Mouse (Mus musculus): ENCODE measurements around the gene Asphd2. TPM values are rescaled to one million over a fixed set of nuclear protein-coding genes. Genes with fewer than 3 reads are reported as not detected.

Gene Asphd2
- total and polyA plus RNA-seq, 3 experiments = 0.08 TPM; not detected in 2

DNA sequence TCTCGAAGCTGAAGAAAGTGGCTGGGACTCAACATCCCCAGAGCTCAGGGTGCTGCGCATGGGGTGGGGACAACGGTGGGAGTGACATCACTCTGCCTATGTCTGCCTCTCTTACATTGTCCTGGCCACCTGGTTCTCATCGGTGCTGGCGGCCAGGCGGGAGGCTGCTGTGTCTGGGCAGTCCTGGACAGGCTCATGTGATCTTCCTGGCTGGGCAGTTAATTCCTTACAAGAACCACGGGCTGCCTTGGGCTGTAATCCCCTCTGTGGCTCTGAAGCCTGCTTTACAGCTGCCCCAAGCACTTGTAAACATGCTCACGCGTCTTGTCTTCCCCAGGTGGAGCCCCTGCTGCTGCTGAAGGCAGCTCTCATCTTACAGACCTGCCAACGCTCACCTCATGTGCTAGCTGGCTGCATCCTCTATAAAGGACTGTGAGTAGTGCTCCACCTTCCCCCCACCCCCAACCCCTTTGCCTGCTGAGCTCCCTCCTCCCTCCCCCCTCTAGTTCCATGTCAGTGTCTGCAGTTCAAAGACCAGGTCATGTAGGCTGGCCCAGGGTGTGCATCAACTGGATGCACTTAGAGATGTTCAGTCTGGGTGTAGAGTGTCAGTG, 30.4 kb downstream of the Asphd2 start:
- H3K9me3 ChIP-seq (replicated peaks; ENCODE audit: insufficient read depth, low read length) = no peaks in the 10 kb centered on the region
- H3K79me2 ChIP-seq (ENCODE audit: control insufficient read depth, insufficient read depth, low read length, poor library complexity) = no peaks in the 10 kb centered on the region
- H3K4me3 ChIP-seq (ENCODE audit: control insufficient read depth in 1 of 2, insufficient read depth in 1 of 2, low read depth in 2 of 2, low read length in 2 of 2) = no peak overlapping the region
- H3K4me1 ChIP-seq (ENCODE audit: control insufficient read depth in 1 of 2, insufficient read depth in 2 of 2, low read length in 2 of 2) = 0 out of 4 replicates have a peak, but pooled peaks cover 0 to 3% of the 10 kb centered on the region in 2 experiments
- DNase-seq (ENCODE audit: low read depth, low spot score) = no peak
- no peak for TF ChIP-seq ZKSCAN1 (IDR thresholded peaks at IDR 0.05; ENCODE audit: low read depth, low read length)
- no peak for TF ChIP-seq EP300 (IDR thresholded peaks at IDR 0.05; ENCODE audit: low read depth in 1 of 2, low read length in 2 of 2)
- no peak for TF ChIP-seq ELF1 (IDR thresholded peaks at IDR 0.05; ENCODE audit: low read depth, low read length)
- TF ChIP-seq TCF12 (IDR thresholded peaks at IDR 0.05; ENCODE audit: low read depth, low read length) = no peak
- no peak for TF ChIP-seq JUND (IDR thresholded peaks at IDR 0.05; ENCODE audit: low read depth, low read length)
- no peak for TF ChIP-seq MXI1 (IDR thresholded peaks at IDR 0.05; ENCODE audit: low read depth, low read length)
- no peak for TF ChIP-seq BHLHE40 (IDR thresholded peaks at IDR 0.05; ENCODE audit: borderline replicate concordance, low read depth, low read length)
- no peak for TF ChIP-seq RCOR1 (IDR thresholded peaks at IDR 0.05; ENCODE audit: low read depth, low read length)
- no peak for TF ChIP-seq MYC (IDR thresholded peaks at IDR 0.05; ENCODE audit: low read depth, low read length)
- no peak for TF ChIP-seq E2F4 (IDR thresholded peaks at IDR 0.05; ENCODE audit: borderline replicate concordance, low read depth, low read length)
- no peak for TF ChIP-seq MEF2A (IDR thresholded peaks at IDR 0.05; ENCODE audit: extremely low read depth, insufficient replicate concordance, low read depth, low read length, poor library complexity, severe bottlenecking)
- TF ChIP-seq NRF1 (IDR thresholded peaks at IDR 0.05; ENCODE audit: insufficient read depth, low read depth, low read length, poor library complexity, severe bottlenecking) = no peak
- no peak for TF ChIP-seq SIN3A (IDR thresholded peaks at IDR 0.05; ENCODE audit: low read length)
- TF ChIP-seq ZMIZ1 (IDR thresholded peaks at IDR 0.05; ENCODE audit: low read depth, low read length) = no peak
- no peak for TF ChIP-seq MYB (IDR thresholded peaks at IDR 0.05; ENCODE audit: low read depth, low read length)
- TF ChIP-seq RAD21 (IDR thresholded peaks at IDR 0.05; ENCODE audit: low read depth, low read length) = no peak
- no peak for TF ChIP-seq MAFK (IDR thresholded peaks at IDR 0.05; ENCODE audit: borderline replicate concordance, low read depth, low read length)
- no peak for TF ChIP-seq CTCF (IDR thresholded peaks at IDR 0.05 in 2 of 3, conservative IDR thresholded peaks at IDR 0.05 in 1 of 3; ENCODE audit: control insufficient read depth in 1 of 3, insufficient read depth in 1 of 3, low read depth in 2 of 3, low read length in 3 of 3, poor library complexity in 1 of 3, severe bottlenecking in 1 of 3)
- H3K27ac ChIP-seq (ENCODE audit: control insufficient read depth, low read depth, low read length) = no peak overlapping the region
- peaks cover under 1 to 2% of the 10 kb centered on the region in 2 experiments; a peak in 3 of 4 replicates for H3K36me3 ChIP-seq (ENCODE audit: control insufficient read depth in 1 of 2, insufficient read depth in 2 of 2, low read length in 2 of 2)
- no peaks in the 10 kb centered on the region for H3K27me3 ChIP-seq (ENCODE audit: control insufficient read depth in 1 of 2, insufficient read depth in 2 of 2, low read length in 2 of 2)
- H3K9ac ChIP-seq (ENCODE audit: control insufficient read depth, low read depth, low read length, poor library complexity, severe bottlenecking) = no peak overlapping the region

DNA sequence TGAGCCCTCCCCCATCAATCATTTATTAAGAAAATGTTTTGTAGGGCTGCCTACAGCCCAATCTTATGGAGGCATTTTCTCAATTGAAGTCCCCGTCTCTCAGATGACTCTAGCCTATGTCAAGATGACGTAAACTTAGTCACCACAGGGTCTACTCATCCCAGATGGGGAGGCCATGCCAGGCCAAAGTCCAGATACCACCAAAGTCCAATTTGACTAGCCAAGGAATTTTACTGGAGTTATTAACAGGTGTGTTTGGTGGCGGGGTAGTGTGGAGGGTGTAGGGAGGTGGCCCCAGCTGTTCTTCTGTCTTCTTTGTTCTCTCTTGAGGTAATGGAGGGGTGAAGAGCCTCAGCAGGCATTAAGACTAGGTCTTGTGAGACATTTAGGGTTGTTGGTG, 34.6 kb downstream of the Asphd2 start:
- Histone ChIP-seq H3K4me1 (ENCODE audit: control insufficient read depth in 1 of 2, insufficient read depth in 2 of 2, low read length in 2 of 2) (0 out of 4 replicates have a peak, but pooled peaks cover 0 to 5% of the 10 kb centered on the region in 2 experiments), H3K4me3 (ENCODE audit: control insufficient read depth in 1 of 2, insufficient read depth in 1 of 2, low read depth in 2 of 2, low read length in 2 of 2) (no peak overlapping the region), H3K36me3 (ENCODE audit: control insufficient read depth in 1 of 2, insufficient read depth in 2 of 2, low read length in 2 of 2) (peaks cover 2 to 3% of the 10 kb centered on the region in 2 experiments; a peak in 3 of 4 replicates), H3K9ac (ENCODE audit: control insufficient read depth, low read depth, low read length, poor library complexity, severe bottlenecking) (no peak overlapping the region), H3K27ac (ENCODE audit: control insufficient read depth, low read depth, low read length) (0 out of 2 replicates have a peak overlapping the region, but pooled peaks have one; percentile 5), H3K79me2 (ENCODE audit: control insufficient read depth, insufficient read depth, low read length, poor library complexity) (no peaks in the 10 kb centered on the region), H3K9me3 (replicated peaks; ENCODE audit: insufficient read depth, low read length) (no peaks in the 10 kb centered on the region), H3K27me3 (ENCODE audit: control insufficient read depth in 1 of 2, insufficient read depth in 2 of 2, low read length in 2 of 2) (no peaks in the 10 kb centered on the region)
- no peak for DNase-seq (ENCODE audit: low read depth, low spot score)
- TF ChIP-seq MAX (IDR thresholded peaks at IDR 0.05; ENCODE audit: low read length) (no peak), SIN3A (IDR thresholded peaks at IDR 0.05; ENCODE audit: low read length) (no peak), POLR2AphosphoS5 (IDR thresholded peaks at IDR 0.05; ENCODE audit: borderline replicate concordance, low read depth, low read length) (no peak), E2F4 (IDR thresholded peaks at IDR 0.05; ENCODE audit: borderline replicate concordance, low read depth, low read length) (no peak), GATA1 (IDR thresholded peaks at IDR 0.05; ENCODE audit: low read depth, low read length) (no peak), NELFE (IDR thresholded peaks at IDR 0.05; ENCODE audit: low read depth, low read length) (no peak), POLR2AphosphoS2 (IDR thresholded peaks at IDR 0.05; ENCODE audit: low read length) (no peak), ZNF384 (IDR thresholded peaks at IDR 0.05; ENCODE audit: low read depth, low read length) (no peak), USF2 (IDR thresholded peaks at IDR 0.05; ENCODE audit: borderline replicate concordance in 1 of 2, insufficient read depth in 1 of 2, low read depth in 1 of 2, low read length in 2 of 2) (no peak), MAFK (IDR thresholded peaks at IDR 0.05; ENCODE audit: borderline replicate concordance, low read depth, low read length) (no peak), UBTF (IDR thresholded peaks at IDR 0.05; ENCODE audit: borderline replicate concordance, insufficient read depth, low read depth, low read length) (no peak), NRF1 (IDR thresholded peaks at IDR 0.05; ENCODE audit: insufficient read depth, low read depth, low read length, poor library complexity, severe bottlenecking) (no peak), CHD2 (IDR thresholded peaks at IDR 0.05; ENCODE audit: low read length) (no peak), POLR2A (IDR thresholded peaks at IDR 0.05; ENCODE audit: control insufficient read depth in 1 of 2, insufficient read depth in 1 of 2, low read depth in 1 of 2, low read length in 2 of 2, poor library complexity in 1 of 2) (no peak), GABPA (IDR thresholded peaks at IDR 0.05; ENCODE audit: low read depth, low read length) (no peak), ETS1 (IDR thresholded peaks at IDR 0.05; ENCODE audit: low read depth, low read length) (no peak)
